Mouse (Mus musculus): ENCODE measurements at regions not wholly inside any gene's neighbourhood (a gene's known extent, or its start where the extent isn't known, plus 50 kb on each side); places are given as distances from the start of the nearest gene placed in this dataset.

- Histone ChIP-seq H3K9me3 (no peaks in the 10 kb centered on the region), H3K36me3 (no peaks in the 10 kb centered on the region), H3K27ac (peak overlapping the region; percentile 30; the same call in 1 of the 2 replicates), H3K27me3 (ENCODE audit: insufficient read depth, poor library complexity, severe bottlenecking) (peaks cover 11% of the 10 kb centered on the region), H3K4me1 (peaks cover 9% of the 10 kb centered on the region), H3K4me3 (peak overlapping the region; percentile 32)
- DNase-seq (ENCODE audit: low spot score) = peak; percentile 91
- 13% methylated on average over 20 of the region's 20 CpGs for WGBS
Measured at GRCm38 (mm10) chr13:73405720-73406629, 61.0 kb upstream of the Lpcat1 start.

- DNase-seq (ENCODE audit: low spot score) = no peak
- Histone ChIP-seq H3K27me3 (ENCODE audit: insufficient read depth, poor library complexity, severe bottlenecking) (no peaks in the 10 kb centered on the region), H3K27ac (no peak overlapping the region), H3K4me1 (peaks cover 21% of the 10 kb centered on the region), H3K9me3 (no peaks in the 10 kb centered on the region), H3K4me3 (no peak overlapping the region), H3K36me3 (no peaks in the 10 kb centered on the region)
- WGBS = 76% methylated on average over 1 of the region's 1 CpGs
Measured at GRCm38 (mm10) chr13:73400921-73401320, 66.1 kb upstream of the Lpcat1 start.

- Histone ChIP-seq H3K4me1 (peaks cover 16% of the 10 kb centered on the region; the same call in 1 of the 2 replicates), H3K4me3 (no peak overlapping the region), H3K27ac (peak overlapping the region; percentile 24; the same call in 1 of the 2 replicates), H3K9me3 (no peaks in the 10 kb centered on the region), H3K27me3 (ENCODE audit: insufficient read depth, poor library complexity, severe bottlenecking) (no peaks in the 10 kb centered on the region), H3K36me3 (no peaks in the 10 kb centered on the region)
- 16% methylated on average over 4 of the region's 4 CpGs for WGBS
- DNase-seq (ENCODE audit: low spot score) = peak; percentile 45
Measured at GRCm38 (mm10) chr13:73397033-73397432, 68.7 kb upstream of the Ndufs6 start.

GRCm38 (mm10) chr13:73395856-73396255, 67.5 kb upstream of the Ndufs6 start:
- no peaks in the 10 kb centered on the region for H3K9me3 ChIP-seq
- peak overlapping the region; percentile 59 for H3K27ac ChIP-seq
- H3K27me3 ChIP-seq (ENCODE audit: insufficient read depth, poor library complexity, severe bottlenecking) = no peaks in the 10 kb centered on the region
- H3K36me3 ChIP-seq = no peaks in the 10 kb centered on the region
- DNase-seq (ENCODE audit: low spot score) = peak; percentile 66
- WGBS = 71% methylated on average over 7 of the region's 7 CpGs
- no peak overlapping the region for H3K4me3 ChIP-seq
- H3K4me1 ChIP-seq = peaks cover 16% of the 10 kb centered on the region; the same call in 1 of the 2 replicates

GRCm38 (mm10) chr13:73389051-73389450, 60.7 kb upstream of the Ndufs6 start:
- Histone ChIP-seq H3K27me3 (ENCODE audit: insufficient read depth, poor library complexity, severe bottlenecking) (no peaks in the 10 kb centered on the region), H3K4me3 (no peak overlapping the region), H3K9me3 (no peaks in the 10 kb centered on the region), H3K27ac (no peak overlapping the region), H3K36me3 (no peaks in the 10 kb centered on the region), H3K4me1 (no peaks in the 10 kb centered on the region)
- 76% methylated on average over 4 of the region's 4 CpGs for WGBS
- peak; percentile 51 for DNase-seq (ENCODE audit: low spot score)

GRCm38 (mm10) chr13:73383585-73383984, 55.2 kb upstream of the Ndufs6 start:
- Histone ChIP-seq H3K9me3 (no peaks in the 10 kb centered on the region), H3K27ac (no peak overlapping the region), H3K4me3 (no peak overlapping the region), H3K4me1 (no peaks in the 10 kb centered on the region), H3K27me3 (ENCODE audit: insufficient read depth, poor library complexity, severe bottlenecking) (no peaks in the 10 kb centered on the region), H3K36me3 (no peaks in the 10 kb centered on the region)
- 53% methylated on average over 3 of the region's 3 CpGs for WGBS
- DNase-seq (ENCODE audit: low spot score) = no peak

All from heart, embryonic 10.5 days (tissue).